Mouse (Mus musculus): ENCODE measurements at regions not wholly inside any gene's neighbourhood (a gene's known extent, or its start where the extent isn't known, plus 50 kb on each side); places are given as distances from the start of the nearest gene placed in this dataset.
"Not testable (repeated sequence)": the region's sequence is repeated elsewhere in the genome, so short reads cannot be mapped to it uniquely, and the experiment has no call there.

- DNase-seq (ENCODE audit: low spot score), result no peak
These were observed 80.0 kb downstream of the Nfkbiz start for GRCm38 (mm10) chr16:55758707-55759067.

- no peak for DNase-seq (ENCODE audit: low spot score)
These were observed 80.6 kb downstream of the Nfkbiz start for GRCm38 (mm10) chr16:55757952-55758706.

GRCm38 (mm10) chr16:55757422-55757815 lies 81.3 kb downstream of the Nfkbiz start:
- DNase-seq (ENCODE audit: low spot score), result not testable (repeated sequence)

- peak; percentile 54 for DNase-seq (ENCODE audit: low spot score)
These were observed 81.8 kb downstream of the Nfkbiz start for GRCm38 (mm10) chr16:55756764-55757421.

- no peak for DNase-seq (ENCODE audit: low spot score)
These were observed 83.3 kb downstream of the Nfkbiz start for GRCm38 (mm10) chr16:55755309-55755832.

GRCm38 (mm10) chr16:55754092-55754763 lies 84.5 kb downstream of the Nfkbiz start:
- DNase-seq (ENCODE audit: low spot score), result peak; percentile 35

- no peak for DNase-seq (ENCODE audit: low spot score)
These were observed 85.3 kb downstream of the Nfkbiz start for GRCm38 (mm10) chr16:55753380-55753779.

GRCm38 (mm10) chr16:55747250-55747649 lies 91.4 kb downstream of the Nfkbiz start:
- DNase-seq (ENCODE audit: low spot score), result peak; percentile 12

GRCm38 (mm10) chr16:55746159-55746558 lies 92.5 kb downstream of the Nfkbiz start:
- no peak for DNase-seq (ENCODE audit: low spot score)

GRCm38 (mm10) chr16:55745094-55745493 lies 93.6 kb downstream of the Nfkbiz start:
- no peak for DNase-seq (ENCODE audit: low spot score)

- peak; percentile 78 for DNase-seq (ENCODE audit: low spot score)
These were observed 97.4 kb downstream of the Nfkbiz start for GRCm38 (mm10) chr16:55741099-55741863.

GRCm38 (mm10) chr16:55738741-55739140 lies 100.0 kb downstream of the Nfkbiz start:
- DNase-seq (ENCODE audit: low spot score), result no peak

GRCm38 (mm10) chr16:55735476-55735968 lies 103.2 kb downstream of the Nfkbiz start:
- no peak for DNase-seq (ENCODE audit: low spot score)

- DNase-seq (ENCODE audit: low spot score), result no peak
These were observed 104.4 kb downstream of the Nfkbiz start for GRCm38 (mm10) chr16:55734301-55734700.

- peak; percentile 29 for DNase-seq (ENCODE audit: low spot score)
These were observed 104.9 kb downstream of the Nfkbiz start for GRCm38 (mm10) chr16:55733751-55734150.

GRCm38 (mm10) chr16:55731003-55731402 lies 107.7 kb downstream of the Nfkbiz start:
- peak; percentile 22 for DNase-seq (ENCODE audit: low spot score)

- DNase-seq (ENCODE audit: low spot score), result no peak
These were observed 112.2 kb downstream of the Nfkbiz start for GRCm38 (mm10) chr16:55726538-55726937.

GRCm38 (mm10) chr16:55720430-55720829 lies 118.3 kb downstream of the Nfkbiz start:
- DNase-seq (ENCODE audit: low spot score), result no peak

- DNase-seq (ENCODE audit: low spot score), result no peak
These were observed 128.7 kb downstream of the Nfkbiz start for GRCm38 (mm10) chr16:55710017-55710416.

GRCm38 (mm10) chr16:55706502-55706901 lies 132.2 kb downstream of the Nfkbiz start:
- DNase-seq (ENCODE audit: low spot score), result no peak

GRCm38 (mm10) chr16:55698489-55698892 lies 140.2 kb downstream of the Nfkbiz start:
- peak; percentile 7 for DNase-seq (ENCODE audit: low spot score)

- DNase-seq (ENCODE audit: low spot score), result peak; percentile 24
These were observed 147.6 kb downstream of the Nfkbiz start for GRCm38 (mm10) chr16:55691069-55691468.
